Mouse (Mus musculus) right cerebral cortex, postnatal 14 days (tissue): ENCODE measurements at regions not wholly inside any gene's neighbourhood (a gene's known extent, or its start where the extent isn't known, plus 50 kb on each side); places are given as distances from the start of the nearest gene placed in this dataset.
"Not testable (repeated sequence)": the region's sequence is repeated elsewhere in the genome, so short reads cannot be mapped to it uniquely, and the experiment has no call there.

Source experiments
- DNase-seq: peaks from one replicate; pipeline ENCODE4 v3.0.0; 2022

GRCm38 (mm10) chr13:101955806-101956418, 187.9 kb upstream of the Pik3r1 start:
- DNase-seq = no peak

- no peak for DNase-seq
These were observed 189.8 kb upstream of the Pik3r1 start for GRCm38 (mm10) chr13:101957782-101958181.

- no peak for DNase-seq
These were observed 197.5 kb upstream of the Pik3r1 start for GRCm38 (mm10) chr13:101965537-101965936.

- no peak for DNase-seq
These were observed 198.9 kb upstream of the Pik3r1 start for GRCm38 (mm10) chr13:101966799-101967397.

GRCm38 (mm10) chr13:101967466-101967865, 199.4 kb upstream of the Pik3r1 start:
- DNase-seq = no peak

- DNase-seq = no peak
These were observed 208.7 kb upstream of the Pik3r1 start for GRCm38 (mm10) chr13:101976766-101977165.

- DNase-seq = no peak
These were observed 212.3 kb upstream of the Pik3r1 start for GRCm38 (mm10) chr13:101980171-101980835.

- no peak for DNase-seq
These were observed 220.8 kb upstream of the Pik3r1 start for GRCm38 (mm10) chr13:101988637-101989413.

GRCm38 (mm10) chr13:101991729-101992128, 223.7 kb upstream of the Pik3r1 start:
- no peak for DNase-seq

GRCm38 (mm10) chr13:101994779-101995178, 226.8 kb upstream of the Pik3r1 start:
- no peak for DNase-seq

- DNase-seq = no peak
These were observed 227.5 kb upstream of the Pik3r1 start for GRCm38 (mm10) chr13:101995529-101995928.

- DNase-seq = no peak
These were observed 228.1 kb upstream of the Pik3r1 start for GRCm38 (mm10) chr13:101996144-101996543.

- DNase-seq = no peak
These were observed 229.4 kb upstream of the Pik3r1 start for GRCm38 (mm10) chr13:101997415-101997814.

- DNase-seq = no peak
These were observed 238.5 kb upstream of the Pik3r1 start for GRCm38 (mm10) chr13:102006565-102006964.

GRCm38 (mm10) chr13:102011965-102012364, 243.9 kb upstream of the Pik3r1 start:
- no peak for DNase-seq

GRCm38 (mm10) chr13:102014514-102014913, 246.5 kb upstream of the Pik3r1 start:
- DNase-seq = no peak

- no peak for DNase-seq
These were observed 246.9 kb upstream of the Pik3r1 start for GRCm38 (mm10) chr13:102014958-102015357.

- DNase-seq = no peak
These were observed 248.5 kb upstream of the Pik3r1 start for GRCm38 (mm10) chr13:102016518-102016917.

GRCm38 (mm10) chr13:102022273-102022672, 254.3 kb upstream of the Pik3r1 start:
- DNase-seq = no peak

GRCm38 (mm10) chr13:102022757-102023156, 254.7 kb upstream of the Pik3r1 start:
- DNase-seq = no peak

- no peak for DNase-seq
These were observed 255.6 kb upstream of the Pik3r1 start for GRCm38 (mm10) chr13:102023624-102024023.

- DNase-seq = no peak
These were observed 257.1 kb upstream of the Pik3r1 start for GRCm38 (mm10) chr13:102025138-102025537.

- DNase-seq = not testable (repeated sequence)
These were observed 257.5 kb upstream of the Pik3r1 start for GRCm38 (mm10) chr13:102025547-102025946.

- no peak for DNase-seq
These were observed 263.4 kb upstream of the Pik3r1 start for GRCm38 (mm10) chr13:102031416-102031815.
